Mouse (Mus musculus) kidney, adult 2 months (tissue): ENCODE data around the gene Sugp2. TPM values are rescaled to one million over a fixed set of nuclear protein-coding genes. Genes with fewer than 3 reads are reported as not detected.

Experiments
- DNase-seq: peaks from one replicate; pipeline ENCODE4 v3.0.0; 2021
- H3K27ac ChIP-seq: fragments of 200-500 bp; 2 replicates; pipeline ENCODE4 v1.5.1; 2012; ENCODE audit warnings: low read depth, low read length, control low read depth, inconsistent platforms; ENCODE audit not compliant: insufficient read depth
- H3K27me3 ChIP-seq: fragments of 200-500 bp; replicated peaks from 2 replicates; pipeline ENCODE4 v1.6.1; 2012; ENCODE audit warnings: mild to moderate bottlenecking, moderate library complexity, low read length, inconsistent platforms; ENCODE audit not compliant: control insufficient read depth, insufficient read depth
- H3K36me3 ChIP-seq: fragments of 200-500 bp; 2 replicates; pipeline ENCODE4 v1.6.1; 2012; ENCODE audit warnings: mild to moderate bottlenecking, moderate library complexity, low read length, inconsistent platforms; ENCODE audit not compliant: control insufficient read depth, insufficient read depth
- H3K4me1 ChIP-seq: fragments of 200-500 bp; 2 replicates; pipeline ENCODE4 v1.6.1; 2011; ENCODE audit warnings: low read length; ENCODE audit not compliant: control insufficient read depth, insufficient read depth
- H3K4me3 ChIP-seq: fragments of 200-500 bp; 2 replicates; pipeline ENCODE4 v1.5.1; 2011; ENCODE audit warnings: mild to moderate bottlenecking, low read depth, low read length, control low read depth; ENCODE audit not compliant: insufficient read depth
- CTCF ChIP-seq: fragments of 200-500 bp; conservative IDR thresholded peaks from 2 replicates; pipeline ENCODE4 v1.5.1; 2011; ENCODE audit warnings: low read depth, mild to moderate bottlenecking, control low read depth, low read length, moderate library complexity, mixed read lengths; ENCODE audit not compliant: insufficient read depth, insufficient read length
- POLR2A ChIP-seq: fragments of 200-500 bp; IDR thresholded peaks from one replicate; pipeline ENCODE4 v1.6.1; 2011; ENCODE audit warnings: low read depth, low read length, control low read depth
- WGBS: fragments of 180-500 bp; shearing (Covaris S2); methylation state at CpG from one replicate; pipeline ENCODE4 v1.1.7; 2018; 5-methylcytosine and 5-hydroxymethylcytosine counted together
- polyA plus RNA-seq: library from polyadenylated mRNA; depleted of rRNA; stranded (reverse); fragments of >200 nt; gene quantifications from 2 replicates; pipeline ENCODE4 v1.2.3, GENCODE M21; 2012

Sugp2 gene
- polyA plus RNA-seq, 1 experiment = 20.2 TPM

GRCm38 (mm10) chr8:70234781-70235128 lies 729 bp downstream of the Sugp2 start:
- 0% methylated on average over 15 of the region's 15 CpGs for WGBS
- TF ChIP-seq CTCF = no peak
- no peak for TF ChIP-seq POLR2A
- DNase-seq = no peak
- Histone ChIP-seq H3K36me3 (no peaks in the 10 kb centered on the region; the same call in 1 of the 2 replicates), H3K4me3 (peak overlapping the region; percentile 63), H3K27ac (no peak overlapping the region), H3K27me3 (no peaks in the 10 kb centered on the region), H3K4me1 (peaks cover 7% of the 10 kb centered on the region; the same call in 1 of the 2 replicates)

- Histone ChIP-seq H3K36me3 (no peaks in the 10 kb centered on the region; the same call in 1 of the 2 replicates), H3K4me3 (no peak overlapping the region), H3K27me3 (no peaks in the 10 kb centered on the region), H3K27ac (no peak overlapping the region), H3K4me1 (peaks cover 7% of the 10 kb centered on the region; the same call in 1 of the 2 replicates)
- TF ChIP-seq POLR2A (no peak), CTCF (no peak)
- WGBS = 84% methylated on average over 2 of the region's 2 CpGs
- DNase-seq = no peak
Observed at GRCm38 (mm10) chr8:70237842-70238241, 3.8 kb downstream of the Sugp2 start.

GRCm38 (mm10) chr8:70240642-70241041 lies 6.6 kb downstream of the Sugp2 start:
- no peak overlapping the region for H3K27ac ChIP-seq
- peaks cover 2% of the 10 kb centered on the region for H3K36me3 ChIP-seq
- WGBS = 90% methylated on average over 5 of the region's 5 CpGs
- peaks cover 4% of the 10 kb centered on the region; the same call in 1 of the 2 replicates for H3K4me1 ChIP-seq
- H3K27me3 ChIP-seq = no peaks in the 10 kb centered on the region
- TF ChIP-seq CTCF = peak; percentile 42; the same call in 1 of the 2 replicates
- TF ChIP-seq POLR2A = no peak
- no peak overlapping the region for H3K4me3 ChIP-seq
- no peak for DNase-seq

- Histone ChIP-seq H3K36me3 (peaks cover 2% of the 10 kb centered on the region), H3K4me3 (no peak overlapping the region), H3K4me1 (no peaks in the 10 kb centered on the region), H3K27me3 (no peaks in the 10 kb centered on the region), H3K27ac (no peak overlapping the region)
- 88% methylated on average over 6 of the region's 6 CpGs for WGBS
- TF ChIP-seq POLR2A (no peak), CTCF (no peak)
- DNase-seq = no peak
Observed at GRCm38 (mm10) chr8:70246622-70247021, 12.6 kb downstream of the Sugp2 start.

- Histone ChIP-seq H3K27ac (no peak overlapping the region), H3K4me3 (no peak overlapping the region), H3K27me3 (no peaks in the 10 kb centered on the region), H3K36me3 (peaks cover 4% of the 10 kb centered on the region), H3K4me1 (no peaks in the 10 kb centered on the region)
- TF ChIP-seq POLR2A = no peak
- TF ChIP-seq CTCF = no peak
- DNase-seq = no peak
- 94% methylated on average over 3 of the region's 3 CpGs for WGBS
Observed at GRCm38 (mm10) chr8:70247841-70248240, 13.8 kb downstream of the Sugp2 start.

- Histone ChIP-seq H3K4me1 (no peaks in the 10 kb centered on the region), H3K27me3 (no peaks in the 10 kb centered on the region), H3K27ac (no peak overlapping the region), H3K36me3 (peaks cover 2% of the 10 kb centered on the region), H3K4me3 (no peak overlapping the region)
- TF ChIP-seq CTCF = no peak
- TF ChIP-seq POLR2A = no peak
- no peak for DNase-seq
- 66% methylated on average over 1 of the region's 1 CpGs for WGBS
Observed at GRCm38 (mm10) chr8:70254628-70255027, 20.6 kb downstream of the Sugp2 start.

- Histone ChIP-seq H3K27me3 (no peaks in the 10 kb centered on the region), H3K4me1 (no peaks in the 10 kb centered on the region), H3K36me3 (no peaks in the 10 kb centered on the region; the same call in 1 of the 2 replicates), H3K4me3 (no peak overlapping the region), H3K27ac (no peak overlapping the region)
- TF ChIP-seq POLR2A = no peak
- no peak for TF ChIP-seq CTCF
- DNase-seq = no peak
- 53% methylated on average over 3 of the region's 3 CpGs for WGBS
Observed at GRCm38 (mm10) chr8:70257456-70257855, 23.4 kb downstream of the Sugp2 start.
